Mouse (Mus musculus) kidney, adult 2 months (tissue): ENCODE data around the gene Chd5.
A peak's percentile ranks its signal among the peaks of the same experiment; 100 is the strongest.

Experiments used
- CTCF ChIP-seq: fragments of 200-500 bp; conservative IDR thresholded peaks from 2 replicates; pipeline ENCODE4 v1.5.1; 2011; ENCODE audit warnings: low read depth, mild to moderate bottlenecking, control low read depth, low read length, moderate library complexity, mixed read lengths; ENCODE audit not compliant: insufficient read depth, insufficient read length
- POLR2A ChIP-seq: fragments of 200-500 bp; IDR thresholded peaks from one replicate; pipeline ENCODE4 v1.6.1; 2011; ENCODE audit warnings: low read depth, low read length, control low read depth

DNA sequence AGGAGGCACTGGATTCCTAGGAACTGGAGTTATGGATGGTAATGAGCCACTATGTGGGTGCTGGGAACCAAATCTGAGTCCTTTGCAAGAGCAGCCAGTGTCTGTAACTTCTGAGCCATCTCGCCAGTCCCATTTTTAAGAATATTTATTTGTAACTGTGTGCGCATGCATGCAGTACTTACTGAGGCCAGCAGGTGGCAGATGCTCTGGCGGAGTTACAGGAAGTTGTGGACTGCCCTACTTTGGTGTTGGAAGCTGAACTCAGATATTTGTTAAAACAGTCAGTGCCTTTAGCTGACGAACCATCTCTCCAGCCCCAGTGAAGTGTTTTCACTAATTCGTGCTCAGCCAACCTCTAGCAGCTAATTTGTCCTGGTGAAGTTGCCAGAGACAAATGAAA, 86.5 kb downstream of the Chd5 start:
- TF ChIP-seq CTCF (peak; percentile 47), POLR2A (no peak)
